Mouse (Mus musculus) heart, postnatal 14 days (tissue): Measurements from ENCODE around the gene Stk40. TPM values are rescaled to one million over a fixed set of nuclear protein-coding genes. Genes with fewer than 3 reads are reported as not detected.

Experiments used
- DNase-seq, 2 experiments: peaks; one replicate each; pipeline ENCODE4 v3.0.0; 2021 to 2022
- intact Hi-C: fragments of 180-260 bp; cut with DNase I; formaldehyde crosslinking; loops from one replicate; pipeline ENCODE4 v1.15.1; 2025
- total RNA-seq, 2 experiments: library from RNA; stranded (reverse); gene quantifications; 2 replicates each; pipeline ENCODE4 v1.2.3; 2021

Stk40 gene
- total RNA-seq, 2 experiments from 2014 or later, result 28.0 to 29.5 TPM

- peak; percentile 94 for DNase-seq
- intact Hi-C loops, result no loop called here
Observed at GRCm38 (mm10) chr4:126096464-126097111, 7.2 kb upstream of the Stk40 start, which contains the start of gene Lsm10. Lsm10 (plus strand) TSS chr4:126096623.

GRCm38 (mm10) chr4:126097711-126098253 lies 6.0 kb upstream of the Stk40 start:
- no peak for DNase-seq
- intact Hi-C loops, result no loop called here

- intact Hi-C loops, result no loop called here
- no peak for DNase-seq
Observed at GRCm38 (mm10) chr4:126099365-126099764, 4.4 kb upstream of the Stk40 start.

GRCm38 (mm10) chr4:126100764-126101163 lies 3.0 kb upstream of the Stk40 start:
- no peak for DNase-seq
- intact Hi-C loops, result no loop called here

GRCm38 (mm10) chr4:126102061-126102841 lies 1.5 kb upstream of the Stk40 start:
- peak in 1 of 2 experiments; percentile 40 for DNase-seq
- intact Hi-C loops, result no loop called here

- peak; percentile 86 to 91 for DNase-seq
- intact Hi-C loops, result no loop called here
Observed at GRCm38 (mm10) chr4:126103057-126103581, 638 bp upstream of the Stk40 start.

- intact Hi-C loops, result no loop called here
- peak in 1 of 2 experiments; percentile 26 for DNase-seq
Observed at GRCm38 (mm10) chr4:126104261-126105075, 711 bp downstream of the Stk40 start.

GRCm38 (mm10) chr4:126105131-126105783 lies 1.5 kb downstream of the Stk40 start:
- no peak for DNase-seq
- intact Hi-C loops, result no loop called here

- DNase-seq, result peak in 1 of 2 experiments; percentile 33
- intact Hi-C loops, result no loop called here
Observed at GRCm38 (mm10) chr4:126108061-126108740, 4.4 kb downstream of the Stk40 start.

- no peak for DNase-seq
- intact Hi-C loops, result no loop called here
Observed at GRCm38 (mm10) chr4:126109613-126110373, 6.0 kb downstream of the Stk40 start.

- intact Hi-C loops, result no loop called here
Observed at GRCm38 (mm10) chr4:126110374-126111152, 6.8 kb downstream of the Stk40 start.

GRCm38 (mm10) chr4:126111153-126111549 lies 7.4 kb downstream of the Stk40 start:
- peak in 1 of 2 experiments; percentile 54 for DNase-seq
- intact Hi-C loops, result no loop called here

More at GRCm38 (mm10) chr4:126110374-126111152, 6.8 kb downstream of the Stk40 start:
- DNase-seq, result peak; percentile 86 to 87

GRCm38 (mm10) chr4:126113243-126113642 lies 9.5 kb downstream of the Stk40 start:
- intact Hi-C loops, result no loop called here
- DNase-seq, result no peak

- DNase-seq, result peak; percentile 79 to 81
- intact Hi-C loops, result loop anchor here (1.0 kb wide), 1 partner anchor 28 kb away; no protein-coding TSS in a partner anchor
Observed at GRCm38 (mm10) chr4:126113943-126114342, 10.2 kb downstream of the Stk40 start.

- intact Hi-C loops, result no loop called here
- DNase-seq, result no peak
Observed at GRCm38 (mm10) chr4:126115411-126115810, 11.7 kb downstream of the Stk40 start.

GRCm38 (mm10) chr4:126115871-126116521 lies 12.2 kb downstream of the Stk40 start:
- intact Hi-C loops, result no loop called here

GRCm38 (mm10) chr4:126117116-126117515 lies 13.4 kb downstream of the Stk40 start:
- intact Hi-C loops, result no loop called here

More at GRCm38 (mm10) chr4:126115871-126116521, 12.2 kb downstream of the Stk40 start:
- no peak for DNase-seq

More at GRCm38 (mm10) chr4:126117116-126117515, 13.4 kb downstream of the Stk40 start:
- DNase-seq, result peak in 1 of 2 experiments; percentile 32
